Mouse (Mus musculus) bone marrow, adult 2 months (tissue): ENCODE measurements around the gene Lmf2.

Experiments used
- CTCF ChIP-seq: fragments of 200-500 bp; IDR thresholded peaks from 2 replicates; pipeline ENCODE4 v1.5.1; 2011; ENCODE audit warnings: low read length, control low read depth; ENCODE audit not compliant: control insufficient read depth, insufficient read depth
- POLR2A ChIP-seq: fragments of 200-500 bp; IDR thresholded peaks from 2 replicates; pipeline ENCODE4 v1.6.1; 2011; ENCODE audit warnings: low read depth, mild to moderate bottlenecking, control low read depth, low read length, borderline replicate concordance; ENCODE audit not compliant: control insufficient read depth

DNA sequence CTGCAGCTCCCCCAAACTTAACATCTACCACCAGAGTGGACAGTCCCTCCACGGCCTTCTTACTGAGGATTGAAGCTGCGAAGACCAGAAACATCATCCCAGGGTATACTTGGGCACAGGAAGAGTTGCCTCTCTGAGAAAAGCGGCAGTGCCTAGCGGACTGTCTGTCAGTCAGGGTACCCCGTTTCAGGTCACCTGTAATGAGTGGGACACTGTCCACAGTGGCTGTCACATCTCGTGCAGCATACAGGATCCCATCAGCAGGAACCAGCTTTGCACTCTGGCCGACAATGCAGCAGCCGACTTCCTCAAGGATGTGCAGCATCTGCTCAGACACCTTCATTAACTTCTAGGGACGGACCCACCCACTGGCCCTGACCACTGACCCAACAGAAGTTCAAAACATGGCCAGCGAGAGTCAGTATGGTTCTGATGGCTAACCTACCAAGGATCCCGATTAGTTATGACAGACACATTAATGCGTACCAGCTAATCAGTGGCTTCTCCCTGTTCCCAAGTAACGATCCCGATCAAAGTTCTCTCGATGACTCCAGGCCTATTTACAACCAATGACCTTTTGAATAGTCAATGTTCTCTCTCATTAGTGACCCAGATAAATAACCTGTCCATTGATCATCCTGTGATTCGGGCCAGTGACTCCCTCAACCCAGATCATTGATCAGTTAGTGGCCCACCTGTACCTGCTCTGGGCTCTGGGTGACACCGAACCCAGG, 19.5 kb upstream of the Lmf2 start:
- TF ChIP-seq CTCF, result no peak
- TF ChIP-seq POLR2A, result no peak
